Mouse (Mus musculus): ENCODE data around the gene Gstm3.

Gene Gstm3

GRCm38 (mm10) chr3:107929243-107929642, 39.8 kb downstream of the Gstm3 start:
- DNase-seq (ENCODE audit: low spot score) = no peak

GRCm38 (mm10) chr3:107928691-107929090, 40.4 kb downstream of the Gstm3 start:
- DNase-seq (ENCODE audit: low spot score) = no peak

- DNase-seq (ENCODE audit: low spot score) = no peak
These were observed 41.2 kb downstream of the Gstm3 start for GRCm38 (mm10) chr3:107927841-107928240.

- no peak for DNase-seq (ENCODE audit: low spot score)
These were observed 43.7 kb downstream of the Gstm3 start for GRCm38 (mm10) chr3:107925335-107925734.

- no peak for DNase-seq (ENCODE audit: low spot score)
These were observed 48.7 kb downstream of the Gstm3 start for GRCm38 (mm10) chr3:107920348-107920747.

- DNase-seq (ENCODE audit: low spot score) = peak; percentile 50
These were observed 51.2 kb downstream of the Gstm3 start for GRCm38 (mm10) chr3:107917783-107918408.

GRCm38 (mm10) chr3:107917097-107917496, 52.0 kb downstream of the Gstm3 start:
- DNase-seq (ENCODE audit: low spot score) = no peak

- no peak for DNase-seq (ENCODE audit: low spot score)
These were observed 52.4 kb downstream of the Gstm3 start for GRCm38 (mm10) chr3:107916674-107917073.

All from yolk sac, embryonic 10.5 days (tissue).